Mouse (Mus musculus) heart, adult 2 months (tissue): ENCODE measurements around the gene Megf6.

ENCODE experiments used
- CTCF ChIP-seq: fragments of 200-600 bp; IDR thresholded peaks from 2 replicates; pipeline ENCODE4 v1.8.1; 2022; ENCODE audit warnings: antibody characterized with exemption, mild to moderate bottlenecking, moderate library complexity
- EP300 ChIP-seq: fragments of 200-500 bp; IDR thresholded peaks from 2 replicates; pipeline ENCODE4 v1.6.1; 2011; ENCODE audit warnings: low read depth, low read length, control low read depth; ENCODE audit not compliant: insufficient read depth

DNA sequence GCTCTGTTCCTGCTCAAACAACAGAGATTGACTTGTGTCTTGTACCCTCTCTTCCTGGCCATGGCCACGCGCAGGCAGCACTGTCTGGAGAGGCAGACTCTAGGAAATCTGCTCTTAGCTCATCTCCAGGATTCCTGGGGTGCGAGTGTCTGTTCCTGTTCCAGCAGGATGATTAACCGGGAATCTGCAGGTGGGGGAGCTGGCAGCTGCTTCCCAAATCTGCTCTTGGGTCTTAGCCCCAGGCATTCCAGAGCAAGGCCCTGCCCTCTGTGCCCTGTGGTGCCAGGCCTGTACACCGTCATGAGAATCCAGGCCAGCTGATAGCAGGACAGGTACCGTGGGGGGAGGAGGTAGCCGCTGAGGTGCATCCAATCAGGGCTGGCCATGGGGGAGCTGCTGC, 34.0 kb downstream of the Megf6 start:
- TF ChIP-seq CTCF (no peak), EP300 (no peak)
